Mouse (Mus musculus): ENCODE measurements at regions not wholly inside any gene's neighbourhood (a gene's known extent, or its start where the extent isn't known, plus 50 kb on each side); places are given as distances from the start of the nearest gene placed in this dataset.
A peak's percentile ranks its signal among the peaks of the same experiment; 100 is the strongest.

DNA sequence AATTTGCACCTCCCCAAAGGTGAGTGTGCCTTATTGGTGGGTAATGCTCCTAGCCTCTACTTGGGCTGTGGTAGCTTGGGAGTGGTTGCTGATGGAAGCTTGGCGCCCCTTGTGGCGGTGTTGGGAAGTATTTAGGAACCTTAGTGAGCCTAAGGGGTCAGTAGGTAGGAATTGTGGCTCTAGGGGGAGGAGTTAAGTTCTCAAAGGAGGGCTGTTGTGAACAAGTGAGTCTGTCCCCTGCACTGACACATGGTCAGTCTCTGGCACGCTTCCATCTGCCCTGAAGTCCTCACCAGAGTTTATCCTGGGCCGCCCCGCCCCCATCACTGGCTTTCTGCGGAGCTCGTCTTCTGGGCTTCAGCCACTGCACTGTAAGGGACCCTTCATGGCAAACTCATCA, 364.9 kb downstream of the Agtpbp1 start:
- TF ChIP-seq EP300 (optimal IDR thresholded peaks at IDR 0.05) (no peak), CTCF (IDR thresholded peaks at IDR 0.05; ENCODE audit: low read depth) (peak; percentile 72)
- WGBS = 27% methylated on average over 7 of the region's 7 CpGs

DNA sequence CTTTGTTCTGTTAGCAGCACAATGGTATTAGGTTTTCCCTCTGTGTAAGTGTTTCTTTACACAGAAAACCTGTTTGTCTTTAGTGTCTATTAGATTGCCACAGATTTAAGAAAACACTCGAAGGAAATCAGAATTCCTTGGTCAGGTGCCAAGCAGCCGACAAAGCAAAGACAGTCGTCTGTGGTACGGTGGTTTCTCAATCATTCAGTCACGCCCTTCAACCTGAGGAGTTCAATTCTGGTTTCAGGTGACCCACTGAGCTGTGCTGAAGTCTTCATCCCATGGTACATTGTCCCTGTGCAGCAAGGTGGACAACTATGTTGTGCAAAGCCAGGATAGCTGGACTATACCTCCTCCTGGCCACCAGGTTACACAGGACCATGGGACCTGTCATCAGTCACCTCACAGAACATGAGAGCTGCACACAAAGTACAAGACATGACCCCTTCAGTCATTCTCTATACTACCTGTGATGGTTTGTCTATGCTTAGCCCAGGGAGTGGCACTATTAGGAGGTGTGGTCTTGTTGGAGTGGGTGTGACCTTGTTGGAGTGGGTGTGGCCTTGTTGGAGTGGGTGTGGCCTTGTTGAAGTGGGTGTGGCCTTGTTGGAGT, 368.2 kb downstream of the Agtpbp1 start:
- Histone ChIP-seq H3K4me2 (replicated peaks; ENCODE audit: low read depth) (no peak overlapping the region), H3K27me3 (ENCODE audit: control insufficient read depth, insufficient read depth, low read length) (no peaks in the 10 kb centered on the region), H3K4me1 (replicated peaks; ENCODE audit: control insufficient read depth, insufficient read depth) (no peaks in the 10 kb centered on the region), H3K27ac (replicated peaks) (no peak overlapping the region), H3K36me3 (ENCODE audit: control insufficient read depth, insufficient read depth, low read length) (no peaks in the 10 kb centered on the region), H3K4me3 (ENCODE audit: low read depth, low read length) (no peak overlapping the region), H3K9ac (ENCODE audit: low read length) (no peak overlapping the region), H3K9me3 (ENCODE audit: control insufficient read depth, low read length) (no peaks in the 10 kb centered on the region)
- TF ChIP-seq EP300 (optimal IDR thresholded peaks at IDR 0.05) (no peak), CTCF (IDR thresholded peaks at IDR 0.05; ENCODE audit: low read depth) (no peak)
- ATAC-seq (ENCODE audit: low FRiP score, low TSS enrichment) (peak; percentile 29; the same call in 1 of the 2 replicates), DNase-seq (ENCODE audit: low spot score) (no peak)
- 43% methylated on average over 5 of the region's 5 CpGs for WGBS

More for the DNA sequence above, 364.9 kb downstream of the Agtpbp1 start:
- no peak for ATAC-seq (ENCODE audit: low FRiP score, low TSS enrichment)
- Histone ChIP-seq H3K9me3 (ENCODE audit: control insufficient read depth, low read length) (no peaks in the 10 kb centered on the region), H3K4me2 (replicated peaks; ENCODE audit: low read depth) (no peak overlapping the region), H3K4me3 (ENCODE audit: low read depth, low read length) (no peak overlapping the region), H3K4me1 (replicated peaks; ENCODE audit: control insufficient read depth, insufficient read depth) (no peaks in the 10 kb centered on the region), H3K27me3 (ENCODE audit: control insufficient read depth, insufficient read depth, low read length) (no peaks in the 10 kb centered on the region), H3K9ac (ENCODE audit: low read length) (no peak overlapping the region), H3K27ac (replicated peaks) (no peak overlapping the region), H3K36me3 (ENCODE audit: control insufficient read depth, insufficient read depth, low read length) (no peaks in the 10 kb centered on the region)
- DNase-seq (ENCODE audit: low spot score) = peak; percentile 30

DNA sequence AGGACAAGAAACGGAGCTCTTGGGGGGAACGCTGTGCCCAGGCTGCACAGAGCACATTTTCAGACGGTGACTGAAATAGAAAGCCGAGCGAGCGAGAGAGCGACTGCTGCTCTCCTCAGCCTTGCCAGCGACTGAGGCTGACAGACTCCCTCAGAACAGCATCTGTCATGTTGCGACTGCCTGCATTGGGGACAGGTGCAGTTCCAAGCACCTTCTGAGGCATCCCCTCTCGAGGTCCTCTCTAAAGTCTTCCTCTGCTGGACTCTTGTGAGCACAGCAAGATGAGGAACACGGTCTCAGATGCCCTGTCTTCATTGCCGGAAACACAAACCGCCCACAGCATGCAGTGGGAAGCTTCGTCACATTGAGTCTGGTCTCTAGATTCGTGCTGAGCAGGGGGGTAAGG, 372.7 kb downstream of the Agtpbp1 start:
- Histone ChIP-seq H3K27ac (replicated peaks) (no peak overlapping the region), H3K27me3 (ENCODE audit: control insufficient read depth, insufficient read depth, low read length) (no peaks in the 10 kb centered on the region), H3K4me2 (replicated peaks; ENCODE audit: low read depth) (no peak overlapping the region), H3K4me1 (replicated peaks; ENCODE audit: control insufficient read depth, insufficient read depth) (no peaks in the 10 kb centered on the region), H3K9me3 (ENCODE audit: control insufficient read depth, low read length) (no peaks in the 10 kb centered on the region), H3K9ac (ENCODE audit: low read length) (no peak overlapping the region), H3K4me3 (ENCODE audit: low read depth, low read length) (no peak overlapping the region), H3K36me3 (ENCODE audit: control insufficient read depth, insufficient read depth, low read length) (no peaks in the 10 kb centered on the region)
- TF ChIP-seq CTCF (IDR thresholded peaks at IDR 0.05; ENCODE audit: low read depth) (no peak), EP300 (optimal IDR thresholded peaks at IDR 0.05) (no peak)
- WGBS = 77% methylated on average over 15 of the region's 15 CpGs
- DNase-seq (ENCODE audit: low spot score) (no peak), ATAC-seq (ENCODE audit: low FRiP score, low TSS enrichment) (no peak)

DNA sequence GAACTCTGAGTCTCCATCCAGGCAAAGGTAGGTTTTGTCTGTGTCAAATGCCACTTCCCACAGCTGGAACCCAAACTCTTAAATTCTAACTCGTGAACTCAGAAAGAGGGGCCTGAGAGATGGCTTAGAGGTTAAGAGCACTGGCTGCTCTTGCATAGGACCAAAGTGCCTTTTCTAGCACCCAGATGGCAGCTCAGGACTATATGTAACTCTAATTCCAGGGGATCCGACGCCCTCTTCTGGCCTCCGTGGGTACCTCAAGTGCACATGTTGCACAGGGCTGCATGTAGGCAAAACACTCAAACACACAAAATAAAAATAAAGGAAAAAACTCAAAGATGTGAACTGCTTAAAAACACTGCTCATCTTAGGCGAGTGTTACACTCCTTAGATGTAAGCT, 374.2 kb downstream of the Agtpbp1 start:
- Histone ChIP-seq H3K4me1 (replicated peaks; ENCODE audit: control insufficient read depth, insufficient read depth) (no peaks in the 10 kb centered on the region), H3K9me3 (ENCODE audit: control insufficient read depth, low read length) (no peaks in the 10 kb centered on the region), H3K4me2 (replicated peaks; ENCODE audit: low read depth) (no peak overlapping the region), H3K27ac (replicated peaks) (no peak overlapping the region), H3K4me3 (ENCODE audit: low read depth, low read length) (no peak overlapping the region), H3K9ac (ENCODE audit: low read length) (no peak overlapping the region), H3K36me3 (ENCODE audit: control insufficient read depth, insufficient read depth, low read length) (no peaks in the 10 kb centered on the region), H3K27me3 (ENCODE audit: control insufficient read depth, insufficient read depth, low read length) (no peaks in the 10 kb centered on the region)
- ATAC-seq (ENCODE audit: low FRiP score, low TSS enrichment) (no peak), DNase-seq (ENCODE audit: low spot score) (no peak)
- TF ChIP-seq EP300 (optimal IDR thresholded peaks at IDR 0.05) (no peak), CTCF (IDR thresholded peaks at IDR 0.05; ENCODE audit: low read depth) (0 out of 2 replicates have a peak, but pooled peaks have one; percentile 33)
- WGBS = 62% methylated on average over 5 of the region's 5 CpGs

GRCm38 (mm10) chr13:59206186-59206585, 378.8 kb downstream of the Agtpbp1 start:
- TF ChIP-seq EP300 (optimal IDR thresholded peaks at IDR 0.05) = no peak
- no peak for TF ChIP-seq CTCF (IDR thresholded peaks at IDR 0.05; ENCODE audit: low read depth)
- Histone ChIP-seq H3K27ac (replicated peaks) (no peak overlapping the region), H3K9me3 (ENCODE audit: control insufficient read depth, low read length) (no peaks in the 10 kb centered on the region), H3K4me3 (ENCODE audit: low read depth, low read length) (no peak overlapping the region), H3K9ac (ENCODE audit: low read length) (no peak overlapping the region), H3K27me3 (ENCODE audit: control insufficient read depth, insufficient read depth, low read length) (no peaks in the 10 kb centered on the region), H3K4me2 (replicated peaks; ENCODE audit: low read depth) (no peak overlapping the region), H3K4me1 (replicated peaks; ENCODE audit: control insufficient read depth, insufficient read depth) (no peaks in the 10 kb centered on the region), H3K36me3 (ENCODE audit: control insufficient read depth, insufficient read depth, low read length) (no peaks in the 10 kb centered on the region)
- ATAC-seq (ENCODE audit: low FRiP score, low TSS enrichment) (no peak), DNase-seq (ENCODE audit: low spot score) (no peak)
- WGBS = 77% methylated on average over 3 of the region's 3 CpGs

GRCm38 (mm10) chr13:59204506-59204905, 380.5 kb downstream of the Agtpbp1 start:
- no peak for TF ChIP-seq EP300 (optimal IDR thresholded peaks at IDR 0.05)
- no peak for TF ChIP-seq CTCF (IDR thresholded peaks at IDR 0.05; ENCODE audit: low read depth)
- ATAC-seq (ENCODE audit: low FRiP score, low TSS enrichment) = no peak
- no peaks in the 10 kb centered on the region for H3K36me3 ChIP-seq (ENCODE audit: control insufficient read depth, insufficient read depth, low read length)
- no peak overlapping the region for H3K4me3 ChIP-seq (ENCODE audit: low read depth, low read length)
- 88% methylated on average over 2 of the region's 2 CpGs for WGBS
- DNase-seq (ENCODE audit: low spot score) = no peak
- no peak overlapping the region for H3K9ac ChIP-seq (ENCODE audit: low read length)
- H3K4me2 ChIP-seq (replicated peaks; ENCODE audit: low read depth) = no peak overlapping the region
- no peaks in the 10 kb centered on the region for H3K4me1 ChIP-seq (replicated peaks; ENCODE audit: control insufficient read depth, insufficient read depth)
- no peaks in the 10 kb centered on the region for H3K9me3 ChIP-seq (ENCODE audit: control insufficient read depth, low read length)
- no peak overlapping the region for H3K27ac ChIP-seq (replicated peaks)
- H3K27me3 ChIP-seq (ENCODE audit: control insufficient read depth, insufficient read depth, low read length) = no peaks in the 10 kb centered on the region

Data from stomach, postnatal 0 days (tissue).